Mouse (Mus musculus) neutrophil, adult 5-6 weeks (primary cell): ENCODE data around the gene Slc35b4. TPM values are rescaled to one million over a fixed set of nuclear protein-coding genes. Genes with fewer than 3 reads are reported as not detected.

Experiments used
- ATAC-seq: fragments of 151-379, 151-347 bp; 2 replicates; pipeline ENCODE4 v1.8.0; 2017; ENCODE audit warnings: mild to moderate bottlenecking, moderate TSS enrichment; ENCODE audit not compliant: insufficient number of reproducible peaks, poor library complexity, low FRiP score, severe bottlenecking; ENCODE audit errors: extremely low read depth
- total RNA-seq: library from RNA; stranded (forward); fragments of 200-1000 nt; gene quantifications from 2 replicates; pipeline ENCODE4 v1.2.3, GENCODE M21; 2017

The Slc35b4 gene
- total RNA-seq, 1 experiment from 2014 or later, result 14.8 TPM

DNA sequence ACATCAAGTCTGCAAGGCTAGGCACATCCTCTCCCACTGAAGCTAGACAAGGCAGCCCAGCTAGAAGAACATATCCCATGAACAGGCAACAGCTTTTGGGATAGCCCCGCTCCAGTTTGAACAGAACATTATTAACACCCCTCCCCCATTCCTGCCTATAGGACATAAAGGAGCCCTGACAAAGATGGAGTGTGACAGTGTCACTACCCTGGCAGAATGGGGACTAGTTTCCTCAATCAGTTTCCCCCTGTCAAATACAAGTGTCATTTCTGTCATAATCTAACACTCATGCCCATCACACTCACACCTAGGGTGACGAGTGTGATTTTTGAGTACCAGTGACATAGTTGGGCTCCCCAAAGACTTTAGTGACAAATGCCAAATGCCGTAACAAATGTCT, 28.9 kb downstream of the Slc35b4 start:
- no peak for ATAC-seq

DNA sequence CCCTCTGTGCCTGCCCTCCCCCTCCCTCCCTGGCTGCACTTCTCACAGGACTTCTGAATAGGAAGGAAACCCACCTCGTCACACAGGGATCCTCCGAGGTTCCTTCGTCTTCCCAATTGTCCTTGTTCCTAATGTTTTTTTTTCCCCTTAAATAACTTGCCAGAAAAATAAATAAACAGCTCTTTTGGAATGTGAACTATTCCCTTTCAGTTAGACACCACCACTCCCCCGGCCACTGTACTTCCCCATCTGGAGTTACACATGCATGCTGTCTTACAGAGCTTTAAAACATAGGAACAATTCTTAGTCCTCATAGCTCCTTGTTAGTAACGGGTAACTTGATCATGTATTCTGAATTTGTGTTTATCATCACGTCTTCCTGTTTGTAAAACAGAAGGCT, 30.9 kb downstream of the Slc35b4 start:
- no peak for ATAC-seq

DNA sequence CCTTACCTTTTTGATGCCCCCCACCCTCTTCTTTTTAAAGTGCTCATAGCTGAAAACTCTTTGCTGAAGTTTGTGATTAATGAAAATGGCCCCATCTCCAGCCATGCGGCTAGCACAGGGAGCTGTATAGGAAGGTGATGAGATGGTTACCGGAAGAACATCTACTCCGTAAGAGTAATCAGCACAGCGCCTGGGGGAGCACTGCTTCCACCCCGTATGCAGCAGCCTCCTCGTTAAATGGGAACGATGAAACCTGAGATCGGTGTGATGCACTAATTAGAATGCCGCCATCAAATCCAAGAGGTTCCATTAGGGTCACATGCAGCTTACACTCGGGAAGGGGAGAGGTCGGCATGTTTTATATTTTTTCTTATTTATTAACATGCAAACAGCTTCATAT, 34.0 kb downstream of the Slc35b4 start:
- no peak for ATAC-seq

DNA sequence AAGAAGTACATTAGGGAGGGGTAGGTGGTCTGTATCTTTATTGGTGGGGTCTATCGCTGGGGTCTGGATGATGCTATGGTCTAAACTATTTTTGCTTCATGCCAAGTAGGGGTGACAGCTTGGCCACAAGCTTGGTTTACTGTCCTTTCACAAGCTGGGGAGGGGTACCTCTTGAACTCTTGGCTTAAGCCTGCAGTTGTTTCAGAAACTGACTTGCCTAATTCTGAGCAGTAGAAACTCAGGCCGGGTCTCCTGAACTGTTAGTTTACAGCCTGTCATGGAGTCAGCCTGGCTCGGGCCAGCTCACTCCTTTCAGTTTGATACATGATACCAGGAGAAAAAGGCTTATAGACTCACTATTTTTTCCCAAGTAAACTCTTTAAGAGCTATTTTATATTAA, 38.5 kb downstream of the Slc35b4 start:
- ATAC-seq, result no peak

DNA sequence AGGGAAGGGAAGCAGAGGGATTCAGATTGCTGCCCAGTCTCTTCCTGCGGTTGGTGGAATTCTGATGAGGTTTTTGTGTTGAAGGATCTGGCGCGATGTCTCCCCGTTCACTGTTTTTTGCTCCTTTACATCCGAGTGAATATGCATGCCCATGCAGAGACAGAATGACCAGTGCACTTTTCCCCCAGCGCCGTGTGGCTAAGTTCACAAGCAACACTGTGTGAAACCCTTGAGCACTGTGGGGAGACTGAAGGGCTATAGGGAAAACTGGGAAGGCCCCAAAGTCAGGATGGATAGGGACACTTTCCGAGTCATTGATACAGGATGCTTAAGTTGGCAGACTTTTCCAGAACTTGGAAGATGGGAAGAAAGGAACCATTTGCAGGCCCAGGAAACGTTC, 44.5 kb downstream of the Slc35b4 start:
- no peak for ATAC-seq

DNA sequence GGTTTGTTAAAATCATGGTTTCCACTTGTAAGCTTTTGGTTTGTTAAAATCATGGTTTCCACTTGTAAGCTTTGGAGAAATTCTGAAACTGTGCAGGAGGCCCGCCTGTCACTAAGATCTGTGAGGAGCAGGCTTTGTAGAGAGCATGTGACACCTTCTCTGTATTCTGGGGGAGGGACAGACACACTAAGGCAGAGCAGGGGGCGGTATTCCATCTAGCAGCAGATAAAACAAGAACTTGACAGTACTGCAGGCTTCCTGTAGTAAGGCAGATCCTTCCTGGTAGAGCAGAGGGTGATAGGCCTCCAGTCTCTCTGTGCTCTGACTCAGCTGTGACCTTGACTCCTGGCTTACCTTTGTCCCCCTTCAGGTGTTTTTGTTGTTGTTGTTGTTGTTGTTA, 47.6 kb downstream of the Slc35b4 start:
- no peak for ATAC-seq

DNA sequence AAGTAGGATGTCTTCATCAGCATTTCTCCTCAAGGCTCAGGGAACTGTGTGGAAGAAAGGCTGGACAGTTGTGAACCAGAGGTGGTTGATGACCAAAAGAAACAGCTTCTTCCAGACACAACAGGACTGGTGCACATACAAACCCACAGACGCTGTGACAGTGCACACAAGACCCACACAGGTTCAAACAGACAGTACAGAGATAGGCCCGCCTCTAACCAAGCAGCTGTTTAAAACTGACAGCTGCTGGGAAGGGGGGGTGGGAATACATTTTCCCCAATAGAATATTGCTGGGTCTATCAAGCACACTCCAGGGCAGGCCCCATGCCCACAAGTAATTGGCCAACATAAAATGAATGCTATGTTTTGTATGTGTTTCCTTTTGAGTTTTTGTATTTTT, 52.5 kb downstream of the Slc35b4 start:
- ATAC-seq, result no peak

DNA sequence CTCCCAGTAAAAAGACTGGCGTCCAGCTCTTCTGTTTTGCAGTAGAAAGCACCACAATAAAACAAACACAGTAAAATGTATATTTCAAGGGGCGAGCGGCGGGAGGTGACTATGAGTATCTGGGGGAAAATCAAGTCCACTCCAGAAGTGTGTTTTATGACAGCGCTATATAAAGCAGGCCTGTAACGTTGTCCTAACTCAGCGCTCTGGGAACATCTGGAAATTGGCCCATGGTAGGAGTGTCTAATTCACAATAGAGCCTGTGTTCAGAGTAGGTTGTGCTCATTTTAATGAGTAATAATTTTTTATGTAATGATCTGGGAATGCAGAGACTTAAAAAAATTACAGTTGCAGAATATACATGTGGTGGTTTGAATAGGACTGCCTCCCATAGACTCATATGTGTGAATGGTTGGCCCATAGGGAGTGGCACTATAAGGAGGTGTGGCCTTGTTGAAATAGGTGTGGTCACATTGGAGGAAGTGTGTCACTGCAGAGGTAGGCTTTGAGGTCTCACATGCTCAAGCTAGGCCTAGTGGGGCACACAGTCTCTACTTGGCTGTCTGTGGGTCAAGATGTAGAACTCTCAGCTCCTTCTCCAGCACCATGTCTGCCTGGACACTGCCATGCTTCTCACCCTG, 60.0 kb downstream of the Slc35b4 start:
- no peak for ATAC-seq

DNA sequence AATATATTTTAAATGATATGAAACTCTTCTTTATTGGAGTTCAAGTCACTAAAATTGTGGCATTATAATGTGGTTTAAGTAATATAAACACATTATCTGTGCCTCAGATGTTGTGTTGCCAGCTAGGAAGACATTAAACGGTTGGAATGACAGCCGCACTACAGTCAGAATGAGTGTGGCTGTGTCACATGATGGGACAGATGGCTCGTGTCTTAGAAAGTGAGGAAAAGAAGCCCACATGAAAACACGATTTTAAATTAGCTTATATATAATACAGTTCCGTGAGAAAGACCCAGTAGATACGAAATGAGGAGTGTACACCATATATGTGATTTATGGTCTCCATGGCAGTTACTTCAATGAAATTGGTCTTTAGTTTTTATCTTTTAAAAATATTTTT, 65.5 kb downstream of the Slc35b4 start:
- no peak for ATAC-seq

DNA sequence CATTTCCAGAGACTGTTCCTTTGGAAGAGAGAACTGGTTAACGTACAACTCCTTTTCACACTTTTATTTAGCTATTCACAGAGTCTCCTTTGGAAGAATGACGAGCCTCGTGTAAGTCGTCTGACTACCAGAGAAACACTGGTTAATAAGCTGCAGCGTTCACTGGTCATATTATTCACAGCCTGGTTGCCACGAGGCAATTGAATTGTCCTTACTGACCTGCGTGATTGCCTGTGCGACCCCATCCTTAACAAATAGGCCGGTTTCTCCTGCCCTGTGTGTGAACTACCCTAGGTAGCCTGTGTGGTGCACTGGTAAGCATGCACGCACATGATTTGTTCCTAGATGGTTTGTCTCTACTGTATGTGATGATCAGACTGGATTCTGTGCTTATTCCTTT, 66.3 kb downstream of the Slc35b4 start:
- no peak for ATAC-seq

Other genes starting within 250 kb of the Slc35b4 start
- gene Lrguk, start 147.7 kb downstream of the Slc35b4 start, total RNA-seq, result not detected in 2 replicates
- gene Akr1b3, start 140.4 kb upstream of the Slc35b4 start, total RNA-seq, result 64.4 and 64.6 TPM in 2 replicates
- gene Akr1b8, start 177.0 kb upstream of the Slc35b4 start, total RNA-seq, result not detected in 2 replicates
- 34.4 and 36.1 TPM in 2 replicates for gene Akr1b10, start 207.1 kb upstream of the Slc35b4 start, total RNA-seq
- gene Akr1b7, start 235.2 kb upstream of the Slc35b4 start, total RNA-seq, result not detected in 2 replicates